Mouse (Mus musculus) left cerebral cortex, postnatal 10 days (tissue): ENCODE results near the gene Gbp8. TPM values are rescaled to one million over a fixed set of nuclear protein-coding genes. Genes with fewer than 3 reads are reported as not detected.
"Not testable (repeated sequence)": the region's sequence is repeated elsewhere in the genome, so short reads cannot be mapped to it uniquely, and the experiment has no call there.

Source experiments
- DNase-seq, 2 experiments: peaks; one replicate each; pipeline ENCODE4 v3.0.0; 2021 to 2022; ENCODE audit warnings: low spot score in 2 of 2, mixed read lengths in 1 of 2; ENCODE audit errors: extremely low spot score in 1 of 2
- intact Hi-C: fragments of 180-260 bp; cut with DNase I; formaldehyde crosslinking; loops from one replicate; pipeline ENCODE4 v1.15.1; 2025
- total RNA-seq, 2 experiments: library from RNA; stranded (reverse); gene quantifications; 2 replicates each; pipeline ENCODE4 v1.2.3; 2021

Gene Gbp8
- total RNA-seq, 2 experiments from 2014 or later, result 0.22 TPM; not detected in 1

- intact Hi-C loops, DNase-seq: not testable (repeated sequence)
Measured at GRCm38 (mm10) chr5:105064443-105064842, 74.9 kb downstream of the Gbp8 start.

- DNase-seq, result no peak
- intact Hi-C loops, result no loop called here
Measured at GRCm38 (mm10) chr5:105063321-105063720, 76.0 kb downstream of the Gbp8 start.

- DNase-seq, result not testable (repeated sequence)
Measured at GRCm38 (mm10) chr5:105062403-105062802, 76.9 kb downstream of the Gbp8 start.

GRCm38 (mm10) chr5:105060224-105060623 is 79.1 kb downstream of the Gbp8 start:
- DNase-seq, result no peak
- intact Hi-C loops, result no loop called here

More at GRCm38 (mm10) chr5:105062403-105062802, 76.9 kb downstream of the Gbp8 start:
- intact Hi-C loops, result not testable (repeated sequence)

- DNase-seq, result no peak
- intact Hi-C loops, result no loop called here
Measured at GRCm38 (mm10) chr5:105055279-105055678, 84.1 kb downstream of the Gbp8 start.

- intact Hi-C loops, DNase-seq: not testable (repeated sequence)
Measured at GRCm38 (mm10) chr5:105053471-105054169, 85.7 kb downstream of the Gbp8 start.

GRCm38 (mm10) chr5:105032362-105032761 is 107.0 kb downstream of the Gbp8 start:
- peak in 1 of 2 experiments; percentile 34 for DNase-seq
- intact Hi-C loops, result no loop called here

GRCm38 (mm10) chr5:105012551-105012950 is 126.8 kb downstream of the Gbp8 start:
- intact Hi-C loops, result no loop called here
- no peak for DNase-seq

GRCm38 (mm10) chr5:105011570-105011969 is 127.8 kb downstream of the Gbp8 start:
- no peak for DNase-seq
- intact Hi-C loops, result no loop called here

GRCm38 (mm10) chr5:105010376-105010775 is 129.0 kb downstream of the Gbp8 start:
- DNase-seq, result no peak
- intact Hi-C loops, result no loop called here

GRCm38 (mm10) chr5:104989411-104989810 is 149.9 kb downstream of the Gbp8 start:
- DNase-seq, result no peak
- intact Hi-C loops, result loop anchor here (5.0 kb wide), 1 partner anchor 333 kb away; no protein-coding TSS in a partner anchor

- intact Hi-C loops, result loop anchor here (5.0 kb wide), 1 partner anchor 334 kb away; no protein-coding TSS in a partner anchor
Measured at GRCm38 (mm10) chr5:104988000-104988399, 151.3 kb downstream of the Gbp8 start.

GRCm38 (mm10) chr5:104986706-104987105 is 152.6 kb downstream of the Gbp8 start:
- DNase-seq, result peak; percentile 27 to 28
- intact Hi-C loops, result loop anchor here (5.0 kb wide), 1 partner anchor 336 kb away; no protein-coding TSS in a partner anchor

More at GRCm38 (mm10) chr5:104988000-104988399, 151.3 kb downstream of the Gbp8 start:
- DNase-seq, result no peak

GRCm38 (mm10) chr5:104982535-104982934 is 156.8 kb downstream of the Gbp8 start, which contains the start of gene Abcg3:
Gene Abcg3 (minus strand): TSS chr5:104982718.
- intact Hi-C loops, result no loop called here
- DNase-seq, result peak in 1 of 2 experiments; percentile 20

- no peak for DNase-seq
- intact Hi-C loops, result no loop called here
Measured at GRCm38 (mm10) chr5:104979040-104979513, 160.3 kb downstream of the Gbp8 start.

Other genes starting within 250 kb of the Gbp8 start
- under 1 TPM in 1 of 2 experiments, not detected in 1; 0.12 TPM for gene Abcg3, start 156.8 kb downstream of the Gbp8 start, total RNA-seq
- gene Gbp9, start within 50 bp of the Gbp8 start, total RNA-seq, result 1 to 10 TPM; 1.5 to 3.0 TPM
- 1 to 10 TPM in 1 of 2 experiments, under 1 TPM in 1; 0.89 to 1.2 TPM for gene Gbp4, start within 50 bp of the Gbp8 start, total RNA-seq
- not detected for gene Gbp10, start 100.0 kb upstream of the Gbp8 start, total RNA-seq
- gene Gm43302, start 154.2 kb upstream of the Gbp8 start, total RNA-seq, result not detected
- gene Gbp6, start 154.2 kb upstream of the Gbp8 start, total RNA-seq, result 1 to 10 TPM in 1 of 2 experiments, under 1 TPM in 1; 0.97 to 1.0 TPM